In the genomic region with DNA sequence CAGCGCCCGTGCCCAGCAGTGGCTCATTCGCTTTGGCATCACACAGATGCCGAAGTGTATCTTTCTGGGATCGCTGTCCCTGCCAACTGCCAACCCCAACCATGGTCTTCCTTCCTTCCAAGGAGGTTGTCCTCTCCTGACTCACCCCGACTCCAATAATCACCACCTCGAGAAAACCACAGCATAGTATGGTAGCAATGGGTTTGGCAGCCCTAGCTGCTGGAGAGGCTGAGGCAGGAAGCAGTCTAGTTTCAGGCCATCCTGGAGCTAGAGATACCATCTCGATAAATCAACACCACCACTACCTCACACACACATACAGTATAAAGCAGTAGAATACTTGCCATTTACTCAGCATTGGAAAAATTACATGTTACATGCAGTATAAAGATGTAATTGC, we compare ENCODE assay signal across 36 mouse cellular contexts. TPM values are rescaled to one million over a fixed set of nuclear protein-coding genes. Genes with fewer than 3 reads are reported as not detected.
"Had no signal": no experiment of that assay in that cellular context is flagged by ENCODE, and none has a peak within 500 bp of the region (broad histone marks: within the 10 kb centered on the region; RNA-seq: fewer than 3 reads in every experiment).

No protein-coding gene starts in this region.

- H3K9me3 ChIP-seq: limb, embryonic 10.5 days; limb, embryonic 15.5 days; liver, embryonic 12.5 days; liver, embryonic 13.5 days; liver, embryonic 15.5 days; lung, embryonic 15.5 days had no signal

- H3K27ac ChIP-seq: left cerebral cortex, adult 2 months; limb, embryonic 10.5 days; limb, embryonic 12.5 days; limb, embryonic 13.5 days; limb, embryonic 15.5 days; liver, embryonic 12.5 days; liver, embryonic 13.5 days; liver, embryonic 14.5 days; liver, embryonic 15.5 days; lung, embryonic 15.5 days; macrophage; midbrain, embryonic 10.5 days; midbrain, embryonic 12.5 days; midbrain, embryonic 13.5 days had no signal

- H3K4me2 ChIP-seq: limb, embryonic 12.5 days; limb, embryonic 13.5 days; limb, embryonic 15.5 days; liver, embryonic 11.5 days; liver, embryonic 12.5 days; liver, embryonic 13.5 days; liver, embryonic 15.5 days; lung, embryonic 14.5 days; lung, embryonic 15.5 days; midbrain, embryonic 12.5 days; midbrain, embryonic 13.5 days had no signal

- H3K4me1 ChIP-seq: limb, embryonic 12.5 days; limb, embryonic 13.5 days; limb, embryonic 15.5 days; liver, embryonic 12.5 days; liver, embryonic 13.5 days; liver, embryonic 15.5 days; lung, embryonic 15.5 days; midbrain, embryonic 10.5 days; midbrain, embryonic 12.5 days; midbrain, embryonic 13.5 days had no signal

- H3K27me3 ChIP-seq: limb, embryonic 12.5 days; limb, embryonic 13.5 days; limb, embryonic 15.5 days; lung, embryonic 15.5 days; midbrain, embryonic 12.5 days; midbrain, embryonic 13.5 days had no signal

- H3K4me3 ChIP-seq: left cerebral cortex, adult 2 months; limb, embryonic 10.5 days; limb, embryonic 12.5 days; limb, embryonic 13.5 days; limb, embryonic 15.5 days; liver, embryonic 12.5 days; liver, embryonic 13.5 days; liver, embryonic 15.5 days; lung, embryonic 15.5 days; megakaryocyte, embryonic 14.5 days; midbrain, embryonic 10.5 days; midbrain, embryonic 12.5 days; midbrain, embryonic 13.5 days; myocyte had no signal

- DNase-seq: left cerebral cortex, postnatal 4 days; liver; liver, embryonic 13.5 days; liver, postnatal 0 days; lung, adult 18-20 months; lung, adult 2 months; lung, embryonic 14.5 days; lung, postnatal 10 days; lung, postnatal 14 days; lung, postnatal 4 days; midbrain, embryonic 14.5 days had no signal

- H3K36me3 ChIP-seq: limb, embryonic 10.5 days; limb, embryonic 12.5 days; liver, embryonic 12.5 days; liver, embryonic 13.5 days; liver, embryonic 15.5 days; lung, embryonic 15.5 days; midbrain, embryonic 10.5 days had no signal

- H3K9ac ChIP-seq: limb, embryonic 12.5 days; limb, embryonic 13.5 days; limb, embryonic 15.5 days; liver, embryonic 12.5 days; liver, embryonic 13.5 days; liver, embryonic 14.5 days; liver, embryonic 15.5 days; liver, postnatal 0 days; lung, embryonic 14.5 days; lung, embryonic 15.5 days; midbrain, embryonic 12.5 days; midbrain, embryonic 13.5 days had no signal

- ATAC-seq: liver, embryonic 12.5 days; liver, postnatal 0 days; lung, postnatal 0 days; midbrain, embryonic 13.5 days; midbrain, embryonic 16.5 days had no signal

RNA-seq across cellular contexts. Expression of gene Spem2, which starts 0.6 kb away (rescaled TPM):
- polyA plus RNA-seq: limb, embryonic 10.5 days; limb, embryonic 11.5 days; limb, embryonic 12.5 days; limb, embryonic 13.5 days; limb, embryonic 14.5 days; limb, embryonic 15.5 days; liver, adult 2 months; liver, embryonic 11.5 days; liver, embryonic 12.5 days; liver, embryonic 13.5 days; liver, embryonic 14.5 days; liver, embryonic 15.5 days; liver, embryonic 16.5 days; liver, postnatal 0 days; lung, adult 2 months; lung, embryonic 14.5 days; lung, embryonic 15.5 days; lung, embryonic 16.5 days; lung, postnatal 0 days; macrophage; midbrain, embryonic 10.5 days; midbrain, embryonic 12.5 days; midbrain, embryonic 13.5 days; midbrain, embryonic 14.5 days; midbrain, embryonic 16.5 days; midbrain, postnatal 0 days; myocyte; neural tube, embryonic 11.5 days had no signal

RNA-seq across cellular contexts. Expression of gene Spem1, which starts 3.1 kb away (rescaled TPM):
- polyA plus RNA-seq: limb, embryonic 10.5 days; liver, adult 2 months; liver, embryonic 11.5 days; liver, embryonic 12.5 days; liver, embryonic 13.5 days; liver, embryonic 14.5 days; liver, embryonic 15.5 days; liver, embryonic 16.5 days; liver, postnatal 0 days; lung, embryonic 14.5 days; lung, embryonic 15.5 days; lung, embryonic 16.5 days; lung, postnatal 0 days; macrophage; neural tube, embryonic 11.5 days had no signal

RNA-seq across cellular contexts. Expression of gene Gm39566, which starts 3.8 kb away (rescaled TPM):
- polyA plus RNA-seq: limb, embryonic 10.5 days; limb, embryonic 11.5 days; limb, embryonic 12.5 days; limb, embryonic 13.5 days; limb, embryonic 14.5 days; limb, embryonic 15.5 days; liver, adult 2 months; liver, embryonic 11.5 days; liver, embryonic 12.5 days; liver, embryonic 13.5 days; liver, embryonic 14.5 days; liver, embryonic 15.5 days; liver, embryonic 16.5 days; liver, postnatal 0 days; lung, adult 2 months; lung, embryonic 14.5 days; lung, embryonic 15.5 days; lung, embryonic 16.5 days; lung, postnatal 0 days; macrophage; midbrain, embryonic 10.5 days; midbrain, embryonic 12.5 days; midbrain, embryonic 13.5 days; midbrain, embryonic 14.5 days; midbrain, embryonic 16.5 days; midbrain, postnatal 0 days; neural tube, embryonic 11.5 days had no signal

RNA-seq across cellular contexts. Expression of gene Tmem102, which starts 13.4 kb away (rescaled TPM):
- polyA plus RNA-seq: macrophage had no signal
